Mouse (Mus musculus): ENCODE results near the gene Men1. TPM values are rescaled to one million over a fixed set of nuclear protein-coding genes. Genes with fewer than 3 reads are reported as not detected.

Gene Men1
- polyA plus RNA-seq, 2 experiments from 2014 or later: 16.9 to 32.1 TPM

Other genes starting within 250 kb of the Men1 start
- 1 to 10 TPM; 3.5 to 5.5 TPM for gene Cdca5, start 250.0 kb upstream of the Men1 start, polyA plus RNA-seq (2017; shearing (Covaris generic))
- gene AC131692.1, start 240.6 kb upstream of the Men1 start, polyA plus RNA-seq (2017; shearing (Covaris generic)): not detected
- gene Naaladl1, start 229.2 kb upstream of the Men1 start, polyA plus RNA-seq (2017; shearing (Covaris generic)): under 1 TPM in 1 of 2 experiments, not detected in 1; 0.17 TPM
- gene Sac3d1, start 216.3 kb upstream of the Men1 start, polyA plus RNA-seq (2017; shearing (Covaris generic)): 1 to 10 TPM in 1 of 2 experiments, under 1 TPM in 1; 0.43 to 2.2 TPM
- 10 to 100 TPM; 20.9 to 26.5 TPM for gene Snx15, start 206.7 kb upstream of the Men1 start, polyA plus RNA-seq (2017; shearing (Covaris generic))
- not detected for gene Batf2, start 194.0 kb upstream of the Men1 start, polyA plus RNA-seq (2017; shearing (Covaris generic))
- 10 to 100 TPM; 17.1 to 31.5 TPM for gene Arl2, start 193.4 kb upstream of the Men1 start, polyA plus RNA-seq (2017; shearing (Covaris generic))
- gene Majin, start 150.6 kb upstream of the Men1 start, polyA plus RNA-seq (2017; shearing (Covaris generic)): under 1 TPM in 1 of 2 experiments, not detected in 1; 0.90 TPM
- not detected for gene Gpha2, start 108.6 kb upstream of the Men1 start, polyA plus RNA-seq (2017; shearing (Covaris generic))
- 1 to 10 TPM; 1.2 to 1.6 TPM for gene Ppp2r5b, start 99.1 kb upstream of the Men1 start, polyA plus RNA-seq (2017; shearing (Covaris generic))
- gene Atg2a, start 93.3 kb upstream of the Men1 start, polyA plus RNA-seq (2017; shearing (Covaris generic)): 10 to 100 TPM; 10.4 to 14.7 TPM
- gene Ehd1, start 58.3 kb upstream of the Men1 start, polyA plus RNA-seq (2017; shearing (Covaris generic)): 10 to 100 TPM in 1 of 2 experiments, 1 to 10 TPM in 1; 6.4 to 22.8 TPM
- under 1 TPM; 0.07 to 0.13 TPM for gene Cdc42bpg, start 28.5 kb upstream of the Men1 start, polyA plus RNA-seq (2017; shearing (Covaris generic))
- gene Map4k2, start 6.2 kb downstream of the Men1 start, polyA plus RNA-seq (2017; shearing (Covaris generic)): 100 to 1,000 TPM in 1 of 2 experiments, 10 to 100 TPM in 1; 77.5 to 135 TPM
- 10 to 100 TPM; 55.3 to 56.7 TPM for gene Sf1, start 28.7 kb downstream of the Men1 start, polyA plus RNA-seq (2017; shearing (Covaris generic))
- 10 to 100 TPM in 1 of 2 experiments, 1 to 10 TPM in 1; 2.0 to 14.2 TPM for gene Pygm, start 49.4 kb downstream of the Men1 start, polyA plus RNA-seq (2017; shearing (Covaris generic))
- 100 to 1,000 TPM in 1 of 2 experiments, 10 to 100 TPM in 1; 80.3 to 117 TPM for gene Rasgrp2, start 64.4 kb downstream of the Men1 start, polyA plus RNA-seq (2017; shearing (Covaris generic))
- not detected for gene Nrxn2, start 83.8 kb downstream of the Men1 start, polyA plus RNA-seq (2017; shearing (Covaris generic))
- not detected for gene Slc22a12, start 208.1 kb downstream of the Men1 start, polyA plus RNA-seq (2017; shearing (Covaris generic))